Mouse (Mus musculus) mouse embryonic stem cell (cell line): ENCODE results near the gene Olfr504.
"Not testable (repeated sequence)": the region's sequence is repeated elsewhere in the genome, so short reads cannot be mapped to it uniquely, and the experiment has no call there.

Experiments used
- in situ Hi-C, 2 experiments: fragments of 300-500 bp; cut with MboI; formaldehyde crosslinking; loops; 1 replicate in 1 of 2; 3 replicates in 1 of 2; pipeline ENCODE4 v1.14.3; 2019 to 2020; ENCODE audit warnings: low sequenced_read_pairs in 2 of 2, low pct_unique_long_range_greater_than_20kb in 1 of 2, mixed read lengths in 1 of 2; ENCODE audit not compliant: unreplicated experiment in 1 of 2

Gene Olfr504

DNA sequence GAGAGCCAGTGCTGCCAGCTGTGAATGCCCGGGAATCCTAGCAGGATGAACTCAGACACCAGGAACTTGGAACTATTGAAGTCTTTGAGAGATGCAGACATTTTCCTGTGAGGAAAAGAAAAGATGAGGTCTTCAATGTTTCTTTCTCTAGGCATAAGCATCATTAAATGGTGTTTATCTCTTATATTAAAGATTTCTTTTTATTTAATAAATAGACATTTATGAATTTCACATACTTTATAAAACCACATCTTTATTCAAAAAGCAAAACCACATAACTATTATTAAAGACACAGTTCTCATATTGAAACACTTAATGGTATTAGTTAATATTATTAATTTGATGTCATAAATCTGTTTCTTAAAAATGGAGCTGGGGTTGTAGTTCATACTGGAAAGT lies at the start of gene Olfr504:
Gene Olfr504 (minus strand): TSS at position 101 of the 400 bp plus-strand sequence.
- in situ Hi-C loops = no loop called here

DNA sequence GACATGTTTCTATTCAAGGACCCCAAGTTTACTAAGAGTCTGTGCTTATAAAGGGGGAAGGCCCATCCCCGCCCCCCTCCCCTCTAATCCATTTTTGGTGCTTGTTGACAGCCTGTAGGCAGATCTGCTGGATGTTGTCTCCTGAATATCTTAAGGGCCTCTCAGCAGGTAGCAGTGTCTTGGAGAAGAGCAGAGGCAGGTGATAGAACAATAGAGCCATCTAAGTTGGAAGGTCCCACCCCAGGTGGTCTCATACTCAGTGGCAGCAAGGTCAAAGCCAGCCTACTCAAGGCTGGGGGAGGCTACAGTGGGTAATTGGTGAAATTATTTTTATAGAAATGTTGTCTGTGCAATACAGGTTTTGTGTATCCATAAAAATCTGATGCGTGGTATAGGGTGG lies 48.5 kb upstream of the Olfr504 start:
- in situ Hi-C loops = no loop called here

GRCm38 (mm10) chr7:108610487-108610886 lies 44.9 kb upstream of the Olfr504 start, which contains the start of gene Olfr506:
Gene Olfr506, plus strand, starts transcription at chr7:108610787.
- in situ Hi-C loops = no loop called here

DNA sequence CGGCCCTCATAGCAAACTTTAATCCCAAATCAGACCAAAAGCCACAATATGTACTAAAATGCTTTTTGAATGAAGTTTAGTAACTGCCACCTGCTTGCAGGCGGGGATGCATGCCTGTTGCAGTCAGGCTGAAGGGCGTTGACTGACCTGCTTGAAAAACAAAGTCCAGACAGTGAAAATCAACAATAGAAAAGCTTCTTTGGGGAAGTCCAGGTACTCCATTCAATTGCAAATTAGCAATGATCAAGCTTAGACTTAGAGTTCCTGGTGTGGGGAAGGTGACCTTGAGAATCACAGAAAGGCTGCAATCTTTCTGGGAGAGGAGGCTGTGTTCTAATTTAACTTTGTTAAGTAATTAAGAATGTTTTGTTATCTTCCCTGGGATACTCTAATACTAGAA lies 36.3 kb upstream of the Olfr504 start:
- in situ Hi-C loops = loop anchor here in 1 of 2 experiments (10.0 kb wide), 1 partner anchor 73 kb away; no protein-coding TSS in a partner anchor

GRCm38 (mm10) chr7:108589797-108590196 lies 24.2 kb upstream of the Olfr504 start:
- in situ Hi-C loops = no loop called here

- in situ Hi-C loops = not testable (repeated sequence)
Observed at GRCm38 (mm10) chr7:108544227-108544626, 21.4 kb downstream of the Olfr504 start, which contains the start of gene Olfr503. Gene Olfr503, plus strand, starts transcription at chr7:108544527.

GRCm38 (mm10) chr7:108542416-108542815 lies 23.2 kb downstream of the Olfr504 start:
- in situ Hi-C loops = no loop called here

GRCm38 (mm10) chr7:108524965-108525364 lies 40.6 kb downstream of the Olfr504 start, which contains the start of gene Olfr502:
Gene Olfr502, minus strand, starts transcription at chr7:108525065.
- in situ Hi-C loops = no loop called here
